Mouse (Mus musculus): ENCODE data around the gene Zfp653.

Gene Zfp653

GRCm38 (mm10) chr9:22069881-22070553, 1.2 kb downstream of the Zfp653 start:
- DNase-seq (ENCODE audit: low spot score) = no peak

- DNase-seq (ENCODE audit: low spot score) = no peak
Measured at GRCm38 (mm10) chr9:22067195-22067594, 4.0 kb downstream of the Zfp653 start.

DNA sequence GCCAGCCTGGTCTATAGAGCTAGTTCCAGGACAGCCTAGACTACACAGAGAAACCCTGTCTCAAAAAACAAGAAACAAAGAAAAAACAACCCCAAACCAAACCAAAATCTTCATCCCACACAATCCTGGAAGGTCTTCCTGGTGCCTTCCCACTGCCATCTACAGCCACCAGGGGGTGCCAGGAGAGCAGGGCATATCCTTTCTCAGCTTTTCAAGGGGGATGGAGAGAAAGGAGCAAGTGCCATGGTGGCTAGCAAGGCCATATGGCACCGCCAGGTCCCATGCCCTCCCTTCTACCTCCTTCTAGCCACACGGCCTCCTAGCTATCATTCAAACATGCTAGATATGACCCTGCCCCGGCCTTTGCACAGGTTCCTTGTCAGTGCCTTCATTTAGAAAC, 4.7 kb downstream of the Zfp653 start:
- DNase-seq (ENCODE audit: low spot score) = peak; percentile 40

DNA sequence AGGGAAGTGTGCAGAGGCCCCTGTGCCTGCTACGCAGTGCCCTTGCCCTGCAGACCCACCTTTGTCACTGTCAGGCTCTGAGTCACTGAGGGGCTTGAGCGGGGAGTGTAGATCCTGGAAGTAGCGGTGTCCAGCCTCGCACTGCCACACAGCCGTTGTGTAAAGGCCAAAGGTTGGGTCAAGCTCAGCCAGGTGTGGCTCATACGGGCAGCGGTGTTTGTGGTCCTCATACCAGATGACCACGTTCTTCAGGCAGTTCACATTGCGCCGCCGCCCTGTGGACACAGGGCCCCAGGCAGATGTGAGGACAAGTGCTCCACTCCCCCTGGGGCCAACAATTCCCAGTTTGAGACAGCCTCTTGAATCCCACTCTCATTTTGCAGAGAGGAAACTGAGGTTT, 5.5 kb downstream of the Zfp653 start:
- no peak for DNase-seq (ENCODE audit: low spot score)

DNA sequence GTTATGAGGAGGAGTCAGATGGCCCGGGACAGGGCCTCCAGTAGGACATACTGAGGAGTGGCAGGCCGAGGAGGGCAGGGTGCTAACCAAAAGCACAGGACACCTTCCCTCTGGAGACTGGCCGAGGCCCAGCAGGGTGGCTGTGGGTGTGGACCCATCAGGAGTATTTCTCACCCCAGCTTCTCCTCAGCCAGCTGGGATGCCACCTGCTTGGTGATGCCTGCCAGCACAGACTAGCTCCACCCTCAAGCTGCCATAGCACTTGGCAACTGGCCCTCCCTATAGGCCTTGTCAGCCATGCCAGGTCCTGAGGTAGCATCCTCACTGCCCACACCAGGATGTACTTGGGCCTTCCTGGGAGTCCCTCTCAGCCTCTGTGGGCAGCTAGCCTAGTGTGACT, 6.8 kb downstream of the Zfp653 start:
- no peak for DNase-seq (ENCODE audit: low spot score)

DNA sequence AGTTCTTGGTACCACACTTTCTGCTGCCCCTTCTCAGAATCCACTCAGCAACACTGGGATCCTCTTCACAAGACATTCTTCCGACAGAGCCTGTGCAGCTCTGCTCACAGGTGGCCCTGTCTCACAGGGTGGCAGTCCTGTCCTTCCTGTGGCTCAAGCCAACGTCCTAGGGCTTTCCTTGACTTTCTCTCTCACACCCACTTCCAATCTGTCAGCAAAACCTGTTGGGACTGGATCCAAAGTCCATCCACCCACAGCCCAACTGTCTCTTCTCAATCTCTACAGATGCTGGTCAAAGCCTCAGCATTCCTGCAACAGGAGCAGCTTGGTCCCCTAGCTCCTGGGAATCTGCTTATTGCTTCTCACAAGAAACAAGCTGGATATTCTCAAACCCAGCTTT, 9.8 kb downstream of the Zfp653 start:
- DNase-seq (ENCODE audit: low spot score) = no peak

DNA sequence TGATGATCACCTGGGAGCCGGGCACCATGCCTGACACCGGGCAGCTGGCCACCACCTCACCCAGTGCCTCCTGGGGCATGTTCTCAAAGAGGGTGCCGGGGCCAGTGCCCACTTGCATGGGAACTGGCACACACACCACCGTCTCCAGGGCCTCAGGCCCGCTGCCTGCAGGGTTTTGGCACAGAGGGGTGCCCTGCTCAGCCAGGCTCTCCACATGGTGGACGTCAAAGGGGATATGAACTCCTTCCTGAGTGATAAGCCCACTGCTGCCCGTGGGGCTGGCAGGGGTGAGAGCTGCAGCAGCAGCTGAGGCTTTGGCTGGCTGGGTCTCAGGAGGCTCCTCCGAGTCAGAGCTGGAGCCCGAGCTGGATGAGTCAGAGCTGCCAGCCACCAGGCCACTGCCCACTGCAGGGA, 13.2 kb downstream of the Zfp653 start:
- DNase-seq (ENCODE audit: low spot score) = no peak

- no peak for DNase-seq (ENCODE audit: low spot score)
Measured at GRCm38 (mm10) chr9:22057031-22057517, 14.1 kb downstream of the Zfp653 start.

- no peak for DNase-seq (ENCODE audit: low spot score)
Measured at GRCm38 (mm10) chr9:22056303-22056910, 14.8 kb downstream of the Zfp653 start.

GRCm38 (mm10) chr9:22055713-22056112, 15.5 kb downstream of the Zfp653 start:
- no peak for DNase-seq (ENCODE audit: low spot score)

GRCm38 (mm10) chr9:22054411-22055076, 16.6 kb downstream of the Zfp653 start:
- peak; percentile 56 for DNase-seq (ENCODE audit: low spot score)

DNA sequence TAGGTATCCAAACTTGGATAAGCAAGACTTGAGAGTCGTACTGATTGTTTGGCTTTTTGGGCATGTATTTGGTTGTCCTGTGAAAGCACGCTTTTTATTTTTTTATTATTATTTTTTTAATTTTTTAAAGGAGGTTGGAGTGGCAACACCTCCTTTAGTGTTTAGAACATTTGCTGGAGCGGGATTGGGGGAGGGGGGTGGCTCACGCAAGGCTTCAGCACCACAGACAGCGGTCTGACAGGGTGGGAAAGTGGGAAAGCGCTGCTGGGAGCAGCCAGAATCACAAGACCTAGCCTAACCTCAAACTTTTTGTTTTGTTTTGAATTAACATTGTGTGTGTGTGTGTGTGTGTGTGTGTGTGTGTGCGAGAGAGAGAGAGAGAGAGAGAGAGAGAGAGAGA, 17.5 kb downstream of the Zfp653 start:
- DNase-seq (ENCODE audit: low spot score) = no peak

DNA sequence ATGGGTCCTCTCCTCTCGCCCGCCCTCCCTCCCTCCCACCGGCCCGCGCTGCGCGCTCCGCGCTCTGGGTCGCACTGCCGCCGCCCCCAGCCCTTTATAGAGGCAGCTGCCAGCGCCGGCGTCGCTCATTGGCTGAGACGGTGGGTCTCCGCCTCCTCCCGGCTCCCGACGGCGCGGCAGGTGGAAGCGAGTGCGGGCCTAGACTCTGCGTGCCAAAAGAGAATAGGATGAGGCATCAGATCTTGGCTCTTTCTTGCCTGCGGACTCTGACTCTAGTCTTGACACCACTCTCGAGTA, 19.3 kb downstream of the Zfp653 start, which contains the start of gene Elavl3:
Gene Elavl3, minus strand, starts transcription at position 66 of the 297 bp plus-strand sequence.
- DNase-seq (ENCODE audit: low spot score) = no peak

GRCm38 (mm10) chr9:22051161-22051957, 19.8 kb downstream of the Zfp653 start:
- no peak for DNase-seq (ENCODE audit: low spot score)

- DNase-seq (ENCODE audit: low spot score) = peak; percentile 36
Measured at GRCm38 (mm10) chr9:22050351-22050889, 20.8 kb downstream of the Zfp653 start.

DNA sequence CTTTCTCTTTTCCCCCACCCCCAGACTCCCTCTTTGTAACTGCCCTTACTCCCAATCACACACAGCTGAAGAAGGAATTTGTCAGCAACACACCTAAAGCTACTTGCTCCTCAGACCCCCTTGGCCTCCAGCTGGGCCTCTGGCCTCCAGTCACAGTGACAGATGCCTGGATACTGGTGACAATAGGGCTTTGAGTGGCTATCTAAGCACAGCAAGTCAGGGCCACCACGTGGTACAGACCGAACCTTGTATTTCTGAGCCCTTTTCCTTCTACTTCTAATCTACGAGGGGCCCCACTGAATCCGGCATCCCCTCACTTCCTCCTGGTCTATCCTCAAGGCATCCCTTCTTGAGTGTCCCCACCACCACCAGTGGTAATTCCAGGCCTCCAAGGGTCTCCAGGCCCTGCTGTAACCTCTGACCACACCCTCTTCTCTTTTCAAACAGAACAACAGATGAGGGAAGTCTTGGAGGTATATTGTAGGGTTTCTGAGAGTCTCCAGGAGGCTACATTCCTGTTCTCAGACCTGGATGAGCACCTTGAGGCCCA, 21.4 kb downstream of the Zfp653 start:
- no peak for DNase-seq (ENCODE audit: low spot score)

- no peak for DNase-seq (ENCODE audit: low spot score)
Measured at GRCm38 (mm10) chr9:22049315-22049714, 21.9 kb downstream of the Zfp653 start.

- DNase-seq (ENCODE audit: low spot score) = no peak
Measured at GRCm38 (mm10) chr9:22047329-22047728, 23.8 kb downstream of the Zfp653 start.

DNA sequence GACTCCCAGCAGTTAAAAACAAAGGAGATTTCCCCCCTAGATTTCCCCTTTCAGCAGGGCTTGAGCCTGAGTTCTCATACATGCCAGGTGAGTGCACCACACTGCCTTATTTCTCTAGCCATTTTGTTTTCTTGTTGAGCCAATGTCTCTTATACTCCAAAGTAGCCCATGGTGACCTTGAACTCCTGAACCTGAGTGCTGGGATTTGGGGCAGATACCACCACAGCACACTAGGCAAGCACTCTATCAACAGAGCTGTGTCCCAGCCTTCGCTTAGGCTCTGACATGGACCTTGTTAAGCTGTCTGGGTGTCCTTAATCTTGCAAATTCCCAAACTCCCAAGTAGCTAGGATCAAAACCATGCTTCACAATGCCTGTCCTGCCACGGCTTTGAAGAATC, 29.3 kb downstream of the Zfp653 start:
- DNase-seq (ENCODE audit: low spot score) = no peak

DNA sequence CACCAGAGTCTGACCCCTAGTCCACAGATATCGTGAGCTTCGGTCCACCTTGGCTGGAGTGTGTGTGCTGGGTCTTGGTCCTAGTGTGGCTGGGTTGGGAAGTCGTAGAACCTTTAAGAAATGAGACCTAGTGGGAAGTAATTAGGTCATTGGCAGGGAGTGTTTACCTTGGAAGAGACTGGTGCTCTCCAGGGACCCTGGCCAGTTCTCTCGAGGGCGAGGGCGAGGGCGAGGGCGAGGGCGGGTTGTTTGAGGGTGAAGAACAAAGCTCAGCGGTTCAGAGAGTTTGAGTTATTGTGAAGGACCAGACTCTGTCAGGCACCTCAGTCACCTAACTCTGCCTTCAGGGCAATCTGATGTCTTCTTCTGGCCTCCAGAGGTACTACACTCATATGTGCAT, 33.4 kb downstream of the Zfp653 start:
- DNase-seq (ENCODE audit: low spot score) = no peak

DNA sequence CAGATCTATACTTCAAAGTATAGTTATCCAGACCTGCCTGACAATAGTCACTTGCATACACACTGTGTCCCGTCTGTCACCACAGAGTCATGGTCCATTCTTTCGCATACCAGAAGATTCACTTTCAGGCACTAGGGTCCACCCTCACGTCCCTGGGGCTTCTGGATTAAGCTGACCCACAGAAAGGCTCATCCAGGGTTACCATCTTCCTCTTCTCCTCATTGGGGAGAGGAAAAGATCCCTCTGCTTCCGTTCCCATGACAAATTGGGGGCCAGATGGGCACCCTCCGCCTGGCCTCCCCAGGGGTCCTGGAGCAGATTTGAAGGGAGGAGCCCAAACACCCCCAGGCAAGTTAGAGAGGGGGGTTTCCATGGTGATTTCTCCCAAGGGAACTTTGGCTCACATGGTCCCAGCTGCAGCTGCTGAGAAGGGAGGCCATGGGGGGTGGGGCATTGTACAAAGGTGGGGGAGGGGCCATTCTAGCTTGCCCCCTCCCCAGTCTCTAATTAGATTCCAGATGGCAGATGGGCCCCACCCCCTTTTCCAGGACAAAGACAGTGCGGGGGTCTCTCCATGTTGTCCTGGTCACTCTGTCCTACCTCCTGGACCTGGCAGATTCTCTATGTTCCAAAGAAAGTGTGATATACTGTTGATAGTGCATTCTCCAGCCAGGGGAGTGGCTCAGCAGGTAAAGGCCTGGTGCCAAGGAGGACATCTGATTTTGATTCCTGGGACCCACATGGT, 35.7 kb downstream of the Zfp653 start:
- no peak for DNase-seq (ENCODE audit: low spot score)
